Mouse (Mus musculus) small intestine, adult 2 months (tissue): ENCODE data around the gene Map3k15.

Experiments
- CTCF ChIP-seq: fragments of 200-500 bp; IDR thresholded peaks from 2 replicates; pipeline ENCODE4 v1.5.1; 2012; ENCODE audit warnings: low read depth, mild to moderate bottlenecking, control low read depth, inconsistent platforms, low read length, moderate library complexity, mixed read lengths; ENCODE audit not compliant: insufficient replicate concordance, insufficient read length; ENCODE audit errors: extremely low read depth
- POLR2A ChIP-seq: fragments of 200-500 bp; IDR thresholded peaks from 2 replicates; pipeline ENCODE4 v1.6.1; 2012; ENCODE audit warnings: low read depth, mild to moderate bottlenecking, control low read depth, inconsistent platforms, low read length, moderate library complexity

GRCm38 (mm10) chrX:160107817-160108216, 119.6 kb downstream of the Map3k15 start:
- TF ChIP-seq POLR2A (no peak), CTCF (no peak)
